Mouse (Mus musculus): Measurements from ENCODE around the gene Rnf220.

Rnf220 gene

DNA sequence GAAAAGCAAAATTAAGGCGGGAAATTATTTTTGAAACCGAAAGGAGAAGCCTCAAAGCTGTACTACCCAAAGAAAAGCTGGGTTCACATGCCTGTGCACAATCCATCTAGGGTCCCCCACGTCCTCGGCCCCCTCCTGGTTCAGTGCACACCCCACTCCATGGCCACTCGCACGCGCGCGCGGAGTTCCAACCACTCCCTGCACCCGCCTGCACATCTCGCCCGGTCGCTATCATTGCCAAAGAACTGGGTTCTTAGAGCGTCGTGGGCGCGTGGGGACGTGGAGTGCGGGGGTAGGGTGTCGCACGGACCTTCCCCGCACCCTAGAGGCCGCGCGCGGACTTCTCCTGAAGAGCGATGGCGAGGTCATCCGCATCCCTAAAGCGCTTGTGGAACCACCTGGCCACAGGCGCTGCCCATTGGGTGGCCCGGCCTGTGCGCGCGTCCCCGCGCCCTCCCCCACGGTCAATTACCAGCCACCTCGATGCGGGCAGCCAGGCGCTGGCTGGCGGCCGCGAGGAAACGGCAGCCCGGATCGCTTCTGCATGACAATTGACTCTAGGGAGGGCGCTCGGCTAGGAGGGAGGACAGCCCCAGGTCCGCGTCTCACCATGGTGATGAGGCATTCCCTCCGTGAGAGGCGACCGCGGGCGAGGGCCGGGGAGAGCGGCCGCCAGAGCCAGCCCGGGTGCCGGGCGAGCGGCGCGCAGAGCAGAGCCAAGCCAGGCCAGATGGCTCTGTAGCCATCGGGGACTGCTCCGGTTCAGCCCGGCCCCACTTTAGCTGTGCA, 12.4 kb downstream of the Rnf220 start:
- peaks cover 83% of the 10 kb centered on the region for H3K4me1 ChIP-seq (replicated peaks; ENCODE audit: low read depth, low read length)
- no peaks in the 10 kb centered on the region for H3K9me3 ChIP-seq (ENCODE audit: low read length)
- peak overlapping the region; percentile 80 for H3K4me3 ChIP-seq (replicated peaks; ENCODE audit: low read length)
- H3K36me3 ChIP-seq (ENCODE audit: insufficient read depth, low read length), result peaks cover 21% of the 10 kb centered on the region
- TF ChIP-seq CTCF (conservative IDR thresholded peaks at IDR 0.05; ENCODE audit: low read length) (no peak), NANOG (IDR thresholded peaks at IDR 0.05; ENCODE audit: borderline replicate concordance, low read length) (no peak), POU5F1 (IDR thresholded peaks at IDR 0.05; ENCODE audit: borderline replicate concordance, low read length) (peak; percentile 76; the same call in 1 of the 2 replicates)
- peaks cover 24% of the 10 kb centered on the region for H3K27me3 ChIP-seq (ENCODE audit: insufficient read depth, low read length)

DNA sequence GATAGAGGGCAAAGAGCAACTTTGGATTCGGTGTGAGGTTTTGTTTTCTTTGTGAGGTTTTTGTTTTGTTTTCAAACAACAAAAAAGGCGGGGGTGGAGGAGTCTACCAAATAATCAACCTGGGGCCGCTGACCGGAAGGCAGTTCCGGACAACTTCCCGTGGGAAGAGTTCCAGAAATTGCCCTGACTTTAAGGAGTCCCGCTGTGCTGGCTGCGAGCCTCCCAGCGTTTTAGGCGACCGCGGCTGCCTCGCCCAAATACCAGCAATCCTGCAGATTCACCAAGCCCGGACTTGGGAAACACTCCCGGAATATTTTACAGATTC, 13.0 kb downstream of the Rnf220 start:
- H3K4me3 ChIP-seq (replicated peaks; ENCODE audit: low read length), result peak overlapping the region; percentile 80
- peaks cover 17% of the 10 kb centered on the region for H3K36me3 ChIP-seq (ENCODE audit: insufficient read depth, low read length)
- peaks cover 23% of the 10 kb centered on the region for H3K27me3 ChIP-seq (ENCODE audit: insufficient read depth, low read length)
- no peaks in the 10 kb centered on the region for H3K9me3 ChIP-seq (ENCODE audit: low read length)
- TF ChIP-seq POU5F1 (IDR thresholded peaks at IDR 0.05; ENCODE audit: borderline replicate concordance, low read length) (no peak), NANOG (IDR thresholded peaks at IDR 0.05; ENCODE audit: borderline replicate concordance, low read length) (no peak), CTCF (conservative IDR thresholded peaks at IDR 0.05; ENCODE audit: low read length) (no peak)
- H3K4me1 ChIP-seq (replicated peaks; ENCODE audit: low read depth, low read length), result peaks cover 86% of the 10 kb centered on the region

DNA sequence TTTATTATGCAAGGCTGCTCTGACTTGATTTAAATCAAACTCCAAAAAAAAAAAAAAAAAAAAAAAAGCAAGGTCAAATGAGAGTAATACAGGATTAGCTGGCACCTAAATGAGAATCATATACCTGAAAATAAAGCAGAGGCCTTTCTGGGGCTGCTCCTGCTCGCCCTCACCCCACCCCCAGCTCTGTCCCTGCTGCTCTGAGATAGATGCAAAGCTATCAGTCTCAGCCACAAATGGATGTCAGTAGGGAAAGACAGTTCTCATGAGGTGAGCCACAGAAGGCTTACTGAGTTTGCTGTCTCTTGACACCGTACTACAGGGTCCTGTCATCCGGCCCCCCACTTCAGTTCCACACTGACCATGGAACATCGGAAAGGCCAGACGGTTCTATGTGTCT, 14.7 kb downstream of the Rnf220 start:
- no peaks in the 10 kb centered on the region for H3K9me3 ChIP-seq (ENCODE audit: low read length)
- TF ChIP-seq POU5F1 (IDR thresholded peaks at IDR 0.05; ENCODE audit: borderline replicate concordance, low read length) (no peak), NANOG (IDR thresholded peaks at IDR 0.05; ENCODE audit: borderline replicate concordance, low read length) (no peak), CTCF (conservative IDR thresholded peaks at IDR 0.05; ENCODE audit: low read length) (no peak)
- peaks cover 17% of the 10 kb centered on the region for H3K27me3 ChIP-seq (ENCODE audit: insufficient read depth, low read length)
- peaks cover 8% of the 10 kb centered on the region; the same call in 1 of the 2 replicates for H3K36me3 ChIP-seq (ENCODE audit: insufficient read depth, low read length)
- H3K4me3 ChIP-seq (replicated peaks; ENCODE audit: low read length), result no peak overlapping the region
- peaks cover 87% of the 10 kb centered on the region for H3K4me1 ChIP-seq (replicated peaks; ENCODE audit: low read depth, low read length)

- TF ChIP-seq POU5F1 (IDR thresholded peaks at IDR 0.05; ENCODE audit: borderline replicate concordance, low read length), result no peak
- no peak for TF ChIP-seq CTCF (conservative IDR thresholded peaks at IDR 0.05; ENCODE audit: low read length)
- TF ChIP-seq NANOG (IDR thresholded peaks at IDR 0.05; ENCODE audit: borderline replicate concordance, low read length), result no peak
Observed at GRCm38 (mm10) chr4:117480611-117481445, 16.0 kb downstream of the Rnf220 start.

GRCm38 (mm10) chr4:117479951-117480350, 16.9 kb downstream of the Rnf220 start:
- Histone ChIP-seq H3K4me1 (replicated peaks; ENCODE audit: low read depth, low read length) (peaks cover 71% of the 10 kb centered on the region), H3K4me3 (replicated peaks; ENCODE audit: low read length) (no peak overlapping the region), H3K27me3 (ENCODE audit: insufficient read depth, low read length) (peaks cover 12% of the 10 kb centered on the region), H3K9me3 (ENCODE audit: low read length) (no peaks in the 10 kb centered on the region), H3K36me3 (ENCODE audit: insufficient read depth, low read length) (no peaks in the 10 kb centered on the region; the same call in 1 of the 2 replicates)
- TF ChIP-seq POU5F1 (IDR thresholded peaks at IDR 0.05; ENCODE audit: borderline replicate concordance, low read length) (no peak), CTCF (conservative IDR thresholded peaks at IDR 0.05; ENCODE audit: low read length) (no peak), NANOG (IDR thresholded peaks at IDR 0.05; ENCODE audit: borderline replicate concordance, low read length) (no peak)

More at GRCm38 (mm10) chr4:117480611-117481445, 16.0 kb downstream of the Rnf220 start:
- no peak overlapping the region for H3K4me3 ChIP-seq (replicated peaks; ENCODE audit: low read length)
- peaks cover 15% of the 10 kb centered on the region for H3K27me3 ChIP-seq (ENCODE audit: insufficient read depth, low read length)
- H3K4me1 ChIP-seq (replicated peaks; ENCODE audit: low read depth, low read length), result peaks cover 80% of the 10 kb centered on the region
- H3K9me3 ChIP-seq (ENCODE audit: low read length), result no peaks in the 10 kb centered on the region
- H3K36me3 ChIP-seq (ENCODE audit: insufficient read depth, low read length), result no peaks in the 10 kb centered on the region; the same call in 1 of the 2 replicates

DNA sequence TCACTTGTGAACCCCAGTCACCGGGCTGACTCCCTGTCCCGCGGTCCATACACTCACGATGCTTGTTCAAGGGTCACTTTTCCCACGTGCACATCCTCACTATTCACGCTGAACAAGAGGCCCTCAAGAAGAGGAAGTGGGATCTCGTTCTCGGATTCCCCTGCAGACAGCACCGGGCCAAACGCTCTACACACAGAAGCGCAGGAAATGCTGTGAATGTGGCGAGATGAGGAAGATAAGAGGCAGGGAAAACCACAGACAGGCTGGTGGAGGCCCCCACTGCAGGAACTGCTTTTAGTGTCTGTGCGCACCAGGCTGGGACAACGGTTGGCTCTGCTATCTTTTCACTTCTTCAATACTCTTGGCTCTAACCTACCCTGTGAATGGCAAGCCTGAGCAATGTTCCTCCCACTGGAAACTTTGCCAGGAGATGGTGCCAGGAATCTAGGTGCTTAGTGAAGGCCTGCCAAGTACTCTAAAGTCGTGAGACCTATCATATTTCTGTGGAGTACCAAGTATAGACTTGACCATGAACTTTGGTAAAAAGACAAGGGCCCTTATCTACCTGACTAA, 18.7 kb downstream of the Rnf220 start:
- Histone ChIP-seq H3K27me3 (ENCODE audit: insufficient read depth, low read length) (peaks cover 12% of the 10 kb centered on the region), H3K4me1 (replicated peaks; ENCODE audit: low read depth, low read length) (peaks cover 71% of the 10 kb centered on the region), H3K4me3 (replicated peaks; ENCODE audit: low read length) (no peak overlapping the region), H3K9me3 (ENCODE audit: low read length) (no peaks in the 10 kb centered on the region), H3K36me3 (ENCODE audit: insufficient read depth, low read length) (no peaks in the 10 kb centered on the region; the same call in 1 of the 2 replicates)
- no peak for TF ChIP-seq CTCF (conservative IDR thresholded peaks at IDR 0.05; ENCODE audit: low read length)
- no peak for TF ChIP-seq POU5F1 (IDR thresholded peaks at IDR 0.05; ENCODE audit: borderline replicate concordance, low read length)
- no peak for TF ChIP-seq NANOG (IDR thresholded peaks at IDR 0.05; ENCODE audit: borderline replicate concordance, low read length)

- TF ChIP-seq POU5F1 (IDR thresholded peaks at IDR 0.05; ENCODE audit: borderline replicate concordance, low read length) (no peak), NANOG (IDR thresholded peaks at IDR 0.05; ENCODE audit: borderline replicate concordance, low read length) (no peak), CTCF (conservative IDR thresholded peaks at IDR 0.05; ENCODE audit: low read length) (no peak)
- Histone ChIP-seq H3K4me1 (replicated peaks; ENCODE audit: low read depth, low read length) (peaks cover 72% of the 10 kb centered on the region), H3K36me3 (ENCODE audit: insufficient read depth, low read length) (no peaks in the 10 kb centered on the region; the same call in 1 of the 2 replicates), H3K9me3 (ENCODE audit: low read length) (no peaks in the 10 kb centered on the region), H3K4me3 (replicated peaks; ENCODE audit: low read length) (no peak overlapping the region), H3K27me3 (ENCODE audit: insufficient read depth, low read length) (peaks cover 12% of the 10 kb centered on the region)
Observed at GRCm38 (mm10) chr4:117477401-117477800, 19.5 kb downstream of the Rnf220 start.

- H3K4me3 ChIP-seq (replicated peaks; ENCODE audit: low read length), result no peak overlapping the region
- H3K36me3 ChIP-seq (ENCODE audit: insufficient read depth, low read length), result no peaks in the 10 kb centered on the region; the same call in 1 of the 2 replicates
- TF ChIP-seq CTCF (conservative IDR thresholded peaks at IDR 0.05; ENCODE audit: low read length), result no peak
- no peak for TF ChIP-seq POU5F1 (IDR thresholded peaks at IDR 0.05; ENCODE audit: borderline replicate concordance, low read length)
- TF ChIP-seq NANOG (IDR thresholded peaks at IDR 0.05; ENCODE audit: borderline replicate concordance, low read length), result no peak
- no peaks in the 10 kb centered on the region for H3K9me3 ChIP-seq (ENCODE audit: low read length)
- H3K4me1 ChIP-seq (replicated peaks; ENCODE audit: low read depth, low read length), result peaks cover 67% of the 10 kb centered on the region
- peaks cover 12% of the 10 kb centered on the region for H3K27me3 ChIP-seq (ENCODE audit: insufficient read depth, low read length)
Observed at GRCm38 (mm10) chr4:117476777-117477176, 20.1 kb downstream of the Rnf220 start.
